Comparison of ENCODE assay signal across 8 mouse cellular contexts in genomic region chr5:36581924-36582642, GRCm38 (mm10). TPM values are rescaled to one million over a fixed set of nuclear protein-coding genes. Genes with fewer than 3 reads are reported as not detected.
A peak's percentile ranks its signal among the peaks of the same experiment; 100 is the strongest.
DNase-seq lines count a peak whose midpoint lies in the region; ATAC-seq lines count a peak whose summit lies in the region.

No protein-coding gene starts in this region.

- H3K9ac ChIP-seq in hindbrain, embryonic 16.5 days (ENCODE audit: low read depth, low read length) = peak overlapping the region; percentile 83

- peak; percentile 96 for DNase-seq in WW6 (ENCODE audit: low read depth, low spot score)
- peak; percentile 93 to 96 for DNase-seq in cerebellum, postnatal 4 days (ENCODE audit: low spot score in 2 of 2)
- peak; percentile 99 for DNase-seq in gastrocnemius, adult 18-20 months (ENCODE audit: low spot score)
- DNase-seq in left cerebral cortex, adult 18-20 months (ENCODE audit: low spot score in 2 of 2) = peak; percentile 98
- peak; percentile 99 for DNase-seq in right cerebral cortex, adult 18-20 months
- DNase-seq in urinary bladder, postnatal 10 days (ENCODE audit: low spot score) = peak; percentile 95

- H3K4me2 ChIP-seq in hindbrain, embryonic 16.5 days (ENCODE audit: low read length) = peak overlapping the region; percentile 96

- peaks cover 45% of the 10 kb centered on the region for H3K79me2 ChIP-seq in macrophage (ENCODE audit: inconsistent target)

- H3K9me3 ChIP-seq in hindbrain, embryonic 16.5 days (ENCODE audit: control insufficient read depth, low read length) = no peaks in the 10 kb centered on the region

- 2% methylated on average over 50 of the region's 54 CpGs for WGBS in hindbrain, embryonic 16.5 days
- WGBS in macrophage (ENCODE audit: missing documents) = 3% methylated on average over 46 of the region's 54 CpGs

- no peaks in the 10 kb centered on the region for H3K27me3 ChIP-seq in hindbrain, embryonic 16.5 days (replicated peaks; ENCODE audit: control insufficient read depth, insufficient read depth, low read length)

- no peaks in the 10 kb centered on the region for H3K36me3 ChIP-seq in hindbrain, embryonic 16.5 days (ENCODE audit: control insufficient read depth, insufficient read depth, low read length)
- H3K36me3 ChIP-seq in macrophage (ENCODE audit: inconsistent target) = no peaks in the 10 kb centered on the region

- H3K4me1 ChIP-seq in hindbrain, embryonic 16.5 days (ENCODE audit: control insufficient read depth, insufficient read depth, low read depth, low read length) = peaks cover 10% of the 10 kb centered on the region

- ATAC-seq in hindbrain, embryonic 16.5 days = peak; percentile 98

- peak overlapping the region; percentile 92 for H3K27ac ChIP-seq in hindbrain, embryonic 16.5 days (ENCODE audit: low read depth, low read length)
- H3K27ac ChIP-seq in macrophage = peak overlapping the region; percentile 88

- peak overlapping the region; percentile 85 for H3K4me3 ChIP-seq in hindbrain, embryonic 16.5 days (ENCODE audit: low read length)
- peak overlapping the region; percentile 67 for H3K4me3 ChIP-seq in macrophage (ENCODE audit: inconsistent target)

RNA-seq across cellular contexts. Expression of gene Tbc1d14, which starts 11.0 kb away (rescaled TPM):
- total RNA-seq in gastrocnemius, adult 18-20 months (2021) = 10 to 100 TPM; 14.5 to 14.6 TPM
- polyA plus RNA-seq in hindbrain, embryonic 16.5 days (2015; fragmentation: Nextera tagmentation; extraction: Ambion mirVana) = 63.8 and 74.4 TPM in 2 replicates
- total RNA-seq in left cerebral cortex, adult 18-20 months (2021) = 10 to 100 TPM; 71.6 to 73.0 TPM
- 100 to 1,000 TPM in 19 of 26 experiments, 10 to 100 TPM in 7; 43.9 to 352 (median 164) TPM for total RNA-seq in macrophage (2018; cell fraction: chromatin; rRNA removed)
- 10 to 100 TPM; 14.6 to 67.9 (median 47.5) TPM for total RNA-seq in macrophage (2018; cell fraction: cytosol; rRNA removed)
- total RNA-seq in macrophage (2018; cell fraction: nucleus; rRNA removed) = 100 to 1,000 TPM in 14 of 26 experiments, 10 to 100 TPM in 12; 28.4 to 157 (median 105) TPM
- polyA plus RNA-seq in macrophage (2018) = 22.5 to 38.4 TPM (median 36.0 TPM) in 3 replicates

Comparison
In these comparisons a context has a peak if more than half of its experiments do, and no peak if none do; other contexts are left out.
1. Peak in every context shown above with its lines: DNase-seq, ATAC-seq, H3K4me3 ChIP-seq and H3K27ac ChIP-seq.
2. RNA of gene Tbc1d14, which starts 11.0 kb away (total RNA-seq): 71.6 to 73.0 TPM in left cerebral cortex, adult 18-20 months; 14.5 to 14.6 TPM in gastrocnemius, adult 18-20 months; every median in the first group is over 4 times any median in the second.